Mouse (Mus musculus): Measurements from ENCODE around the gene Fmo9. TPM values are rescaled to one million over a fixed set of nuclear protein-coding genes. Genes with fewer than 3 reads are reported as not detected.

Gene Fmo9
- not detected in 2 replicates for polyA plus RNA-seq (2016; fragmentation: Nextera tagmentation; extraction: Ambion mirVana)

GRCm38 (mm10) chr1:166681745-166682144 is at the start of gene Fmo9:
TSS of gene Fmo9 (minus strand) at chr1:166681845.
- Histone ChIP-seq H3K9me3 (no peaks in the 10 kb centered on the region), H3K4me1 (no peaks in the 10 kb centered on the region), H3K36me3 (no peaks in the 10 kb centered on the region), H3K27me3 (no peaks in the 10 kb centered on the region), H3K9ac (no peak within 1 kb of the TSS), H3K27ac (no peak within 1 kb of the TSS), H3K4me2 (replicated peaks) (no peak within 1 kb of the TSS), H3K4me3 (no peak within 1 kb of the TSS)
- WGBS, result 81% methylated on average over 1 of the region's 1 CpGs
- no peak for ATAC-seq (ENCODE audit: insufficient number of reproducible peaks, insufficient read depth, low FRiP score, low TSS enrichment)

- H3K4me3 ChIP-seq, result no peak overlapping the region
- H3K36me3 ChIP-seq, result no peaks in the 10 kb centered on the region
- no peaks in the 10 kb centered on the region for H3K27me3 ChIP-seq
- H3K27ac ChIP-seq, result no peak overlapping the region
- no peak overlapping the region for H3K9ac ChIP-seq
- H3K9me3 ChIP-seq, result no peaks in the 10 kb centered on the region
- WGBS, result 77% methylated on average over 4 of the region's 4 CpGs
- no peaks in the 10 kb centered on the region for H3K4me1 ChIP-seq
- no peak for ATAC-seq (ENCODE audit: insufficient number of reproducible peaks, insufficient read depth, low FRiP score, low TSS enrichment)
- no peak overlapping the region for H3K4me2 ChIP-seq (replicated peaks)
Measured at GRCm38 (mm10) chr1:166730886-166731285, 49.2 kb upstream of the Fmo9 start.

DNA sequence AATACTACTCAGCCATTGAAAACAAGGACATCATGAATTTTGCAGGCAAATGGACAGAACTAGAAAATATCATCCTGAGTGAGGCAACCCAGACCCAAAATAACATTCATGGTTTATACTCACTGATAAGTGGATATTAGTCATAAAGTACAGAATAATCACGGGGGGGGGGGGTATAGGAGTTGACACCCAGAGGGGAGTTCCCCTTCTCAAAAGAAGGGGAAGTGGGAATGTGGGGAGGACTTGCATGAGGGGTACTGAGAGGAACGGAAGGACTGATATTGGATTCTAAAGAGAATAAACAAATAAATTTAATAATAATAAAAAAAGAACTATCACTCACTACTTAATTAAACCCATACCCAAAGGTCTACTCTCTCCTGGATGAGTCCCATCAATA is 48.6 kb upstream of the Fmo9 start:
- H3K9me3 ChIP-seq, result no peaks in the 10 kb centered on the region
- no peak overlapping the region for H3K4me3 ChIP-seq
- H3K36me3 ChIP-seq, result no peaks in the 10 kb centered on the region
- H3K27me3 ChIP-seq, result no peaks in the 10 kb centered on the region
- no peak overlapping the region for H3K9ac ChIP-seq
- no peak overlapping the region for H3K27ac ChIP-seq
- no peaks in the 10 kb centered on the region for H3K4me1 ChIP-seq
- H3K4me2 ChIP-seq (replicated peaks), result no peak overlapping the region
- 69% methylated on average over 2 of the region's 2 CpGs for WGBS
- ATAC-seq (ENCODE audit: insufficient number of reproducible peaks, insufficient read depth, low FRiP score, low TSS enrichment), result no peak

- H3K9ac ChIP-seq, result no peak overlapping the region
- no peak overlapping the region for H3K27ac ChIP-seq
- no peak overlapping the region for H3K4me3 ChIP-seq
- H3K4me1 ChIP-seq, result no peaks in the 10 kb centered on the region
- no peaks in the 10 kb centered on the region for H3K27me3 ChIP-seq
- no peak overlapping the region for H3K4me2 ChIP-seq (replicated peaks)
- 90% methylated on average over 7 of the region's 7 CpGs for WGBS
- ATAC-seq (ENCODE audit: insufficient number of reproducible peaks, insufficient read depth, low FRiP score, low TSS enrichment), result no peak
- no peaks in the 10 kb centered on the region for H3K9me3 ChIP-seq
- no peaks in the 10 kb centered on the region for H3K36me3 ChIP-seq
Measured at GRCm38 (mm10) chr1:166710861-166711260, 29.2 kb upstream of the Fmo9 start.

DNA sequence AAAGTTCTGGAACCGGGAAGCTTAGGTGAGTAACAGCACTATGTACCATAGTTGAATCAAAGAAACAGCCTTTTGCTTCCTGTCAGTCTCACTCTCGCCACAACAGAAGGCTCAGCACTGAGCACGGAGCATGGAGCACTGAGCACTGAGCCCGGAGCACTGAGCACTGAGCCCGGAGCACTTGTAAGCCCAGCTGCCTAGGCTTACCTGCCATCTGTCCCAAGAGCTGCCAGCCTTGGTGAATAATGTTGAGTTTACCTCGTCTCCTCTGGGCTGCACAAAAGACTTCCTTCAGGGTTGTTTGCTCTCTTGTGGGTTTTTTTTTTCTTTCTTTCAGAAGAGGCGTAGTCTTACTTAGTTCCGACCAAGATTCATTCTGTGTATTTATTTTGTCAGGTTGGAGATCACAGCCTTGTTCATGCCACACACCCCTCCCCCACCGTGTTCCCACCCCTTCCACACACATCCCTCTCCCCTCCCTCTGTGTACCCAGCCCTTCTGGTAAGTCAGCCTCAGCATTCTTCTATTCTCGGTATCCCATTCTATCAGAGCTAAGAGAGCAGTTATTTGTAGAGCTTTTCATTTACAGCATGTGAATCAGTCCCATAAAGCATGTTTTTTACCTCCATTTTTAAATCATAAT is 20.7 kb upstream of the Fmo9 start:
- no peaks in the 10 kb centered on the region for H3K27me3 ChIP-seq
- H3K27ac ChIP-seq, result no peak overlapping the region
- no peak overlapping the region for H3K4me3 ChIP-seq
- no peaks in the 10 kb centered on the region for H3K9me3 ChIP-seq
- no peak for ATAC-seq (ENCODE audit: insufficient number of reproducible peaks, insufficient read depth, low FRiP score, low TSS enrichment)
- H3K4me1 ChIP-seq, result no peaks in the 10 kb centered on the region
- no peaks in the 10 kb centered on the region for H3K36me3 ChIP-seq
- no peak overlapping the region for H3K4me2 ChIP-seq (replicated peaks)
- no peak overlapping the region for H3K9ac ChIP-seq
- WGBS, result 74% methylated on average over 10 of the region's 10 CpGs

- no peak overlapping the region for H3K4me3 ChIP-seq
- H3K36me3 ChIP-seq, result no peaks in the 10 kb centered on the region
- no peak for ATAC-seq (ENCODE audit: insufficient number of reproducible peaks, insufficient read depth, low FRiP score, low TSS enrichment)
- WGBS, result 86% methylated on average over 5 of the region's 5 CpGs
- H3K9ac ChIP-seq, result no peak overlapping the region
- no peak overlapping the region for H3K27ac ChIP-seq
- H3K4me1 ChIP-seq, result no peaks in the 10 kb centered on the region
- H3K27me3 ChIP-seq, result no peaks in the 10 kb centered on the region
- no peak overlapping the region for H3K4me2 ChIP-seq (replicated peaks)
- no peaks in the 10 kb centered on the region for H3K9me3 ChIP-seq
Measured at GRCm38 (mm10) chr1:166669264-166669663, 12.4 kb downstream of the Fmo9 start.

DNA sequence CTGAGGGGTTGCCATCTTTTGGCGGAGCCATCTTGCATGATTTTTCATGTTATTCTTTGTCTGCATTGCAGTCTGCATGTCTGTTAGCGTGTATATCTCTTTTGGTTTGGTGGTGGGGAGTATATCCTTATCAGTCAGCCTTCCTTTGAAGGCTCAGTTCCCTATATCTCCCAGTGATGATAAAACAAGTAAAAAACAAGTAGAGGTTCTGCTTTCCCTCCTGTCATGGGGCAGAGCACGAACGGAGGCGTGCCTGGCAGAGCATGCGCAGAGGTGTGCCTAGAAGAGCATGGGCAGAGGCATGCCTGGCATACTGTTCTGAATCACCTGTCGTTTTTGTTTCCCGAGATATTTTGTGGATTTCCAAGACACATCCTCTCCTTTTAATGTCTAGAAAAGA is 20.8 kb downstream of the Fmo9 start:
- WGBS, result 85% methylated on average over 8 of the region's 8 CpGs

GRCm38 (mm10) chr1:166647593-166647992 is 34.1 kb downstream of the Fmo9 start, which contains the start of gene Gm4847:
TSS of gene Gm4847 (minus strand) at chr1:166647693.
- Histone ChIP-seq H3K27me3 (no peaks in the 10 kb centered on the region), H3K4me1 (no peaks in the 10 kb centered on the region), H3K27ac (no peak within 1 kb of the TSS), H3K4me2 (replicated peaks) (no peak within 1 kb of the TSS), H3K4me3 (no peak within 1 kb of the TSS), H3K9ac (no peak within 1 kb of the TSS), H3K9me3 (no peaks in the 10 kb centered on the region), H3K36me3 (no peaks in the 10 kb centered on the region)
- WGBS, result 89% methylated on average over 2 of the region's 2 CpGs
- no peak for ATAC-seq (ENCODE audit: insufficient number of reproducible peaks, insufficient read depth, low FRiP score, low TSS enrichment)

More for the DNA sequence above, 20.8 kb downstream of the Fmo9 start:
- no peaks in the 10 kb centered on the region for H3K9me3 ChIP-seq
- no peaks in the 10 kb centered on the region for H3K27me3 ChIP-seq
- H3K4me2 ChIP-seq (replicated peaks), result no peak overlapping the region
- no peaks in the 10 kb centered on the region for H3K4me1 ChIP-seq
- H3K36me3 ChIP-seq, result no peaks in the 10 kb centered on the region
- H3K9ac ChIP-seq, result no peak overlapping the region
- H3K4me3 ChIP-seq, result no peak overlapping the region
- no peak for ATAC-seq (ENCODE audit: insufficient number of reproducible peaks, insufficient read depth, low FRiP score, low TSS enrichment)
- no peak overlapping the region for H3K27ac ChIP-seq

Small RNA genes within 50 kb of the gene (microRNA-seq; reads per million reads assigned to microRNA genes)
- not detected for gene Gm22992

Other genes starting within 250 kb of the Fmo9 start
- 0.12 TPM in 1 of 2 replicates, not detected in the other for gene Gm4846, start 184.3 kb downstream of the Fmo9 start, polyA plus RNA-seq (2016; fragmentation: Nextera tagmentation; extraction: Ambion mirVana)
- gene Gm4847, start 34.2 kb downstream of the Fmo9 start, polyA plus RNA-seq (2016; fragmentation: Nextera tagmentation; extraction: Ambion mirVana), result not detected in 2 replicates

Data from embryonic facial prominence, embryonic 12.5 days (tissue).